Mouse (Mus musculus): ENCODE results near the gene Rab42. TPM values are rescaled to one million over a fixed set of nuclear protein-coding genes. Genes with fewer than 3 reads are reported as not detected.
A peak's percentile ranks its signal among the peaks of the same experiment; 100 is the strongest.
"Not testable (repeated sequence)": the region's sequence is repeated elsewhere in the genome, so short reads cannot be mapped to it uniquely, and the experiment has no call there.

Gene Rab42
- polyA plus RNA-seq, 1 experiment from 2014 or later, result 2.5 TPM

- no peaks in the 10 kb centered on the region for H3K4me1 ChIP-seq (replicated peaks; ENCODE audit: control insufficient read depth, insufficient read depth, low read length)
- H3K27ac ChIP-seq (ENCODE audit: low read length), result no peak overlapping the region
- peaks cover 5% of the 10 kb centered on the region; the same call in 1 of the 2 replicates for H3K9me3 ChIP-seq (ENCODE audit: control insufficient read depth, low read length)
- no peaks in the 10 kb centered on the region for H3K27me3 ChIP-seq (ENCODE audit: control insufficient read depth, insufficient read depth, low read depth, low read length)
- no peak overlapping the region for H3K4me2 ChIP-seq (ENCODE audit: low read depth, low read length)
- no peak for ATAC-seq (ENCODE audit: low read depth)
- 83% methylated on average over 12 of the region's 12 CpGs for WGBS
- H3K9ac ChIP-seq (ENCODE audit: low read length), result no peak overlapping the region
- no peak overlapping the region for H3K4me3 ChIP-seq (ENCODE audit: low read length)
- peaks cover 16% of the 10 kb centered on the region for H3K36me3 ChIP-seq (ENCODE audit: control insufficient read depth, insufficient read depth, low read length)
Observed at GRCm38 (mm10) chr4:132291624-132292335, 11.4 kb downstream of the Rab42 start.

GRCm38 (mm10) chr4:132291056-132291455, 12.1 kb downstream of the Rab42 start:
- Histone ChIP-seq H3K9me3 (ENCODE audit: control insufficient read depth, low read length) (peaks cover 5% of the 10 kb centered on the region; the same call in 1 of the 2 replicates), H3K27ac (ENCODE audit: low read length) (no peak overlapping the region), H3K36me3 (ENCODE audit: control insufficient read depth, insufficient read depth, low read length) (peaks cover 20% of the 10 kb centered on the region), H3K4me2 (ENCODE audit: low read depth, low read length) (no peak overlapping the region), H3K27me3 (ENCODE audit: control insufficient read depth, insufficient read depth, low read depth, low read length) (no peaks in the 10 kb centered on the region), H3K4me3 (ENCODE audit: low read length) (no peak overlapping the region), H3K9ac (ENCODE audit: low read length) (no peak overlapping the region), H3K4me1 (replicated peaks; ENCODE audit: control insufficient read depth, insufficient read depth, low read length) (no peaks in the 10 kb centered on the region)
- ATAC-seq (ENCODE audit: low read depth), result no peak
- 92% methylated on average over 4 of the region's 4 CpGs for WGBS

GRCm38 (mm10) chr4:132288840-132289239, 14.3 kb downstream of the Rab42 start:
- not testable (repeated sequence) for ATAC-seq (ENCODE audit: low read depth); H3K9me3 ChIP-seq (ENCODE audit: control insufficient read depth, low read length); H3K27ac ChIP-seq (ENCODE audit: low read length); H3K4me3 ChIP-seq (ENCODE audit: low read length); H3K4me1 ChIP-seq (replicated peaks; ENCODE audit: control insufficient read depth, insufficient read depth, low read length); H3K27me3 ChIP-seq (ENCODE audit: control insufficient read depth, insufficient read depth, low read depth, low read length); H3K9ac ChIP-seq (ENCODE audit: low read length); H3K4me2 ChIP-seq (ENCODE audit: low read depth, low read length)
- peaks cover 32% of the 10 kb centered on the region for H3K36me3 ChIP-seq (ENCODE audit: control insufficient read depth, insufficient read depth, low read length)
- 86% methylated on average over 2 of the region's 5 CpGs for WGBS

DNA sequence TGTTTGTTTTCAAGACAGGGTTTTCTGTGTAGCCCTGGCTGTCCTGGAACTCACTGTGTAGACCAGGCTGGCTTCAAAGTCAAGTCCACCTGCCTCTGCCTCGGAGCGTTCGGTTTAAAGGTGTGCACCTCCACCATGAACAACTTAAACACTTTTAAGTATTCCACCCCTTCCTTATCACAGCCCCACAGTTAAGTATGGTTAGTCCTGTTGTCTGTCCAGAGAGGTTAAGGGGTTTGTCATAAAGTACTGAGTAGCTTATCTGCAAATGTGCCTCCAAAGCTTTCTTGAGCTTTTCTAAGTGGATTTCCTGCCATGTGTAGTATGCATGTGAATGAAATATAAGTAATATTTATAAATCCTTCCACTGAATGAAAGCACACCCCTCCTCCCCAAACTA, 27.2 kb downstream of the Rab42 start:
- Histone ChIP-seq H3K27me3 (ENCODE audit: control insufficient read depth, insufficient read depth, low read depth, low read length) (no peaks in the 10 kb centered on the region), H3K36me3 (ENCODE audit: control insufficient read depth, insufficient read depth, low read length) (no peaks in the 10 kb centered on the region), H3K4me1 (replicated peaks; ENCODE audit: control insufficient read depth, insufficient read depth, low read length) (peaks cover 6% of the 10 kb centered on the region; the same call in 1 of the 2 replicates), H3K9me3 (ENCODE audit: control insufficient read depth, low read length) (no peaks in the 10 kb centered on the region), H3K9ac (ENCODE audit: low read length) (no peak overlapping the region), H3K27ac (ENCODE audit: low read length) (no peak overlapping the region), H3K4me2 (ENCODE audit: low read depth, low read length) (no peak overlapping the region), H3K4me3 (ENCODE audit: low read length) (no peak overlapping the region)
- 75% methylated on average over 3 of the region's 3 CpGs for WGBS
- no peak for ATAC-seq (ENCODE audit: low read depth)

GRCm38 (mm10) chr4:132274156-132274862, 28.9 kb downstream of the Rab42 start, which contains the start of gene Taf12:
Taf12 (plus strand) TSS chr4:132274375.
- ATAC-seq (ENCODE audit: low read depth), result peak; percentile 93
- peak within 1 kb of the TSS; percentile 76 for H3K4me3 ChIP-seq (ENCODE audit: low read length)
- under 1% methylated on average over 48 of the region's 48 CpGs for WGBS

GRCm38 (mm10) chr4:132273166-132273565, 30.0 kb downstream of the Rab42 start:
- peak overlapping the region; percentile 89 for H3K9ac ChIP-seq (ENCODE audit: low read length)
- WGBS, result 50% methylated on average over 2 of the region's 2 CpGs
- H3K4me1 ChIP-seq (replicated peaks; ENCODE audit: control insufficient read depth, insufficient read depth, low read length), result peaks cover 6% of the 10 kb centered on the region; the same call in 1 of the 2 replicates
- H3K27ac ChIP-seq (ENCODE audit: low read length), result no peak overlapping the region
- H3K9me3 ChIP-seq (ENCODE audit: control insufficient read depth, low read length), result no peaks in the 10 kb centered on the region
- H3K27me3 ChIP-seq (ENCODE audit: control insufficient read depth, insufficient read depth, low read depth, low read length), result no peaks in the 10 kb centered on the region
- H3K4me3 ChIP-seq (ENCODE audit: low read length), result peak overlapping the region; percentile 76
- H3K36me3 ChIP-seq (ENCODE audit: control insufficient read depth, insufficient read depth, low read length), result no peaks in the 10 kb centered on the region
- ATAC-seq (ENCODE audit: low read depth), result no peak
- H3K4me2 ChIP-seq (ENCODE audit: low read depth, low read length), result peak overlapping the region; percentile 80

More at GRCm38 (mm10) chr4:132274156-132274862, 28.9 kb downstream of the Rab42 start, which contains the start of gene Taf12:
- peaks cover 6% of the 10 kb centered on the region; the same call in 1 of the 2 replicates for H3K4me1 ChIP-seq (replicated peaks; ENCODE audit: control insufficient read depth, insufficient read depth, low read length)
- H3K9me3 ChIP-seq (ENCODE audit: control insufficient read depth, low read length), result no peaks in the 10 kb centered on the region
- H3K27me3 ChIP-seq (ENCODE audit: control insufficient read depth, insufficient read depth, low read depth, low read length), result no peaks in the 10 kb centered on the region
- no peaks in the 10 kb centered on the region for H3K36me3 ChIP-seq (ENCODE audit: control insufficient read depth, insufficient read depth, low read length)
- H3K27ac ChIP-seq (ENCODE audit: low read length), result peak within 1 kb of the TSS; percentile 90
- peak within 1 kb of the TSS; percentile 83 for H3K4me2 ChIP-seq (ENCODE audit: low read depth, low read length)
- peak within 1 kb of the TSS; percentile 89 for H3K9ac ChIP-seq (ENCODE audit: low read length)

DNA sequence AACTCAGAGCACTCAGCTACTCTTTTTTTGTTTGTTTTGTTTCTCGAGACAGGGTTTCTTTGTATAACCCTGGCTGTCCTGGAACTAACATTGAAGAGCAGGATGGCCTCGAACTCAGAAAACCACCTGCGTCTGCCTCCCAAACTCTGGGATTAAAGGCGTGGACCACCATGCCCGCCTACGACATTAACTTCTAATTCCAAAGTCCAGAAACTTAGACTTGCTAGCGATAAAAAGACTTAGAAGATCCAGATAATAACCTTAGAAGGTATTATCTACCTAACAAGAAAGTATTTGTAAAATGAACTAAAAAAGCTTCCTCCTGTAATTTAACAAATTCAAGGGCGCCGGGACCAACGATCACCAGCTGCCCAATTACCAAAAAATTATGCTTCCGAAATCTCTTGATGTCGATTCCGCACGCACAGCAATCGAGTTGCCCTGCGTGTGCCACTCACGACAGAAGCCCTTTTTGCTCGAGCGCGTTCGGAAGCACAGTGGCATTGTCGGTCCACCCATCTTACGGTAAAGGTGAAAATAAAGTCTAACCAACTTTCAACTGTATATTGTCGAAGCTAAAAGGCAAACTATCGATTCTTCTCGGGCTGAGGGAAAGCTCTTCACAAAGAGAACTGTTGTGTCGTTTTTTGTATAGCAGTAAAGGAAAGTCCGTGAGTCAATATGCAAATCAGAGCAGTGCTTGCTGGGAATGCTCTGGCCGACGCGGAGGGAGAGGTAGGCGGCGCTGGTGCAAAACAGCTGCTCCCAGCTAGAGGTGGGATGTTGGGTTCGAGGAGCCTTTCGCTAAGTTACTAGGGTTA, 33.2 kb downstream of the Rab42 start:
- Histone ChIP-seq H3K9me3 (ENCODE audit: control insufficient read depth, low read length) (no peaks in the 10 kb centered on the region), H3K4me3 (ENCODE audit: low read length) (peak overlapping the region; percentile 28), H3K4me1 (replicated peaks; ENCODE audit: control insufficient read depth, insufficient read depth, low read length) (peaks cover 6% of the 10 kb centered on the region; the same call in 1 of the 2 replicates), H3K9ac (ENCODE audit: low read length) (peak overlapping the region; percentile 62), H3K27me3 (ENCODE audit: control insufficient read depth, insufficient read depth, low read depth, low read length) (no peaks in the 10 kb centered on the region), H3K27ac (ENCODE audit: low read length) (peak overlapping the region; percentile 93), H3K4me2 (ENCODE audit: low read depth, low read length) (peak overlapping the region; percentile 53), H3K36me3 (ENCODE audit: control insufficient read depth, insufficient read depth, low read length) (no peaks in the 10 kb centered on the region)
- WGBS, result under 1% methylated on average over 35 of the region's 35 CpGs
- ATAC-seq (ENCODE audit: low read depth), result peak; percentile 79

DNA sequence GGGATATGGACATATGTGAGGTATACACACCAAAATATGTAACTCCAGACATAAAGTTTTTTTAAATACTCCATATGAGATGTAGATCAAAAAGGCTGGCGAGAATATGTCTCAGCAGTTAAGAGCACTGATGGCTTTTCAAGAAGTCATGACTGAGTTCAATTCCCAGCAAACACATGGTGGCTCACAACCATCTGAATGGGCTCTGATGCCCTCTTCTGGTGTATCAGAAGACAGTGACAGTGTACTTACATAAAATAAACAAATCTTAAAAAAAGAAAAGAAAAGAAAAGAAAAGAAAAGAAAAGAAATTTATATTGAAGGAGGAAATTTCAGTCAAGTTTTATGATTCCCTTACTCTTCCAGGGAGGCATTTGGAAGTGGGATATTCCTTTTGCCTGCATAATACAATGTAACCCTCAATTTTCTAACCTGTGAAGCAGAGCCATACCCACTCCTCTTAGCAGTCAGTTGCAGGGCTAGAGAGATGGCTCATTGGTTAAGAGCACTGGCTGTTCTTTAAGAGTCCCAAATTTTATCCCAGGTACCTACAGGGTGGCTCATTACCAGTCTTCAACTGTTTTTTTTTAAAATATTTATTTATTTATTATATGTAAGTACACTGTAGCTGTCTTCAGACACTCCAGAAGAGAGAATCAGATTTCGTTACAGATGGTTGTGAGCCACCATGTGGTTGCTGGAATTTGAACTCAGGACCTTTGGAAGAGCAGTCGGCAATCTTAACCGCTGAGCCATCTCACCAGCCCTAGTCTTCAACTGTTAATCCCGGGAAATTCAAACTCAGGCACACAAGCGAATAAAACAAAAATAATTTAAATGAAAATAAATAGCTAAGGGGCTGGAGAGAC, 34.1 kb downstream of the Rab42 start:
- ATAC-seq (ENCODE audit: low read depth), result no peak
- Histone ChIP-seq H3K4me3 (ENCODE audit: low read length) (no peak overlapping the region), H3K9ac (ENCODE audit: low read length) (no peak overlapping the region), H3K4me2 (ENCODE audit: low read depth, low read length) (no peak overlapping the region), H3K27ac (ENCODE audit: low read length) (peak overlapping the region; percentile 93), H3K27me3 (ENCODE audit: control insufficient read depth, insufficient read depth, low read depth, low read length) (no peaks in the 10 kb centered on the region), H3K4me1 (replicated peaks; ENCODE audit: control insufficient read depth, insufficient read depth, low read length) (peaks cover 6% of the 10 kb centered on the region; the same call in 1 of the 2 replicates), H3K9me3 (ENCODE audit: control insufficient read depth, low read length) (no peaks in the 10 kb centered on the region), H3K36me3 (ENCODE audit: control insufficient read depth, insufficient read depth, low read length) (no peaks in the 10 kb centered on the region)
- WGBS, result 8% methylated on average over 6 of the region's 6 CpGs

Data from lung, embryonic 16.5 days (tissue).